Mouse (Mus musculus) forebrain, embryonic 13.5 days (tissue): ENCODE data around the gene Zc3h10. TPM values are rescaled to one million over a fixed set of nuclear protein-coding genes. Genes with fewer than 3 reads are reported as not detected.
"Not testable (repeated sequence)": the region's sequence is repeated elsewhere in the genome, so short reads cannot be mapped to it uniquely, and the experiment has no call there.

Experiments
- ATAC-seq: fragments of 200-750 bp; cut with Nextera tagmentation; 2 replicates; pipeline ENCODE4 v1.8.0; 2017
- H3K27ac ChIP-seq: fragments of 300-500 bp; sonication (generic); 2 replicates; pipeline ENCODE4 v1.5.1; 2015; ENCODE audit warnings: inconsistent platforms, mild to moderate bottlenecking, moderate library complexity
- H3K27me3 ChIP-seq: fragments of 300-500 bp; sonication (generic); 2 replicates; pipeline ENCODE4 v1.6.1; 2015; ENCODE audit warnings: mild to moderate bottlenecking, inconsistent platforms
- H3K36me3 ChIP-seq: fragments of 300-500 bp; sonication (generic); 2 replicates; pipeline ENCODE4 v1.6.1; 2015; ENCODE audit warnings: mild to moderate bottlenecking, inconsistent platforms; ENCODE audit not compliant: poor library complexity, severe bottlenecking
- H3K4me1 ChIP-seq: fragments of 300-500 bp; sonication (generic); 2 replicates; pipeline ENCODE4 v1.6.1; 2015; ENCODE audit warnings: inconsistent platforms
- H3K4me2 ChIP-seq: fragments of 300-500 bp; sonication (generic); 2 replicates; pipeline ENCODE4 v1.6.1; 2015; ENCODE audit warnings: inconsistent platforms, mild to moderate bottlenecking, moderate library complexity
- H3K4me3 ChIP-seq: fragments of 300-500 bp; sonication (generic); 2 replicates; pipeline ENCODE4 v1.5.1; 2015; ENCODE audit warnings: mild to moderate bottlenecking, inconsistent platforms
- H3K9ac ChIP-seq: fragments of 300-500 bp; sonication (generic); 2 replicates; pipeline ENCODE4 v1.6.1; 2015; ENCODE audit warnings: mild to moderate bottlenecking, inconsistent platforms
- H3K9me3 ChIP-seq: fragments of 300-500 bp; sonication (generic); replicated peaks from 2 replicates; pipeline ENCODE4 v1.6.1; 2016; ENCODE audit warnings: inconsistent platforms
- WGBS: fragments of 180-500 bp; shearing (Covaris S2); methylation state at CpG from one replicate; pipeline ENCODE4 v1.1.7; 2015; 5-methylcytosine and 5-hydroxymethylcytosine counted together
- polyA plus RNA-seq: library from polyadenylated mRNA; unstranded; fragments of >200 nt; fragmentation: Nextera tagmentation; extraction: Ambion mirVana; gene quantifications from 2 replicates; pipeline ENCODE4 v1.2.1, GENCODE M21; 2015

Gene Zc3h10
- polyA plus RNA-seq, 1 experiment from 2014 or later, result 19.4 TPM

DNA sequence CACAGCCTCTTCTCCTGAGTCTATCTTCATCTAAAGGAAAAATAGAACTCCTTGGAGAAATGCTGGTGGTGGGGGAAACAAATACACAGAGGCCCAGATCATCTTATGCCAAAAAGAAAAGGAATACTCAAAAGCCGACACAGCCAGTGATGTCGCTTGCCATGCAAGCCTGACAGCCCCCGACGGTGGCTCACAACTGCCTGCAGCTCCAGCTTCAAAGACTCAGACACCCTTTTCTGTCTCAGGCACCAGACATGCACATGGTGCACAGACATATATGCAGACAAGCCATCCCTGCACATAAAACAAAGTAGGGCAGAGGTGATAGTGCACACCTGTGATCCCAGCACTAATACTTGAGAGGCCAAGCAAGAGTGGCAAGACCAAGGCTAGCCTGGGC is 32.2 kb upstream of the Zc3h10 start:
- no peak for ATAC-seq
- H3K9me3 ChIP-seq, result no peaks in the 10 kb centered on the region; the same call in 1 of the 2 replicates

DNA sequence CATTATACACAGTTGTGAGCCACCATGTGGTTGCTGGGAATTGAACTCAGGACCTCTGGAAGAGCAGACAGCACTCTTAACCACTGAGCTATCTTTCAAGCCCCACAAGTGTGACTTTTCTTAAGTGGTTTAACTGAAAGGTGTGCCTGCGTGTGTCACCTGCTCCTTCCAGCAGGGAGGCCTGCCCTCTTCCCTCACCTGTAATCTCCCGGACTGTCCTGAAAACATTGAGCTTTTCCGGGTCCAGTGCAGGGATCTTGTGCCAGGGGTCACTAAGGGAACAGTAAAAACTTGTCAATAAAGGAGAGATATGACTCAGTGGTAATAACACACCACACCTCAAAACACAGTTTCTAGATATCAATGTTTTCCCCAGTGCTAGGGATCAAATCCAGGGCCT is 31.7 kb upstream of the Zc3h10 start:
- WGBS, result 81% methylated on average over 3 of the region's 3 CpGs
- no peaks in the 10 kb centered on the region for H3K4me1 ChIP-seq
- no peak for ATAC-seq
- peaks cover 9% of the 10 kb centered on the region; the same call in 1 of the 2 replicates for H3K27me3 ChIP-seq
- no peaks in the 10 kb centered on the region; the same call in 1 of the 2 replicates for H3K9me3 ChIP-seq
- H3K9ac ChIP-seq, result no peak overlapping the region
- H3K27ac ChIP-seq, result no peak overlapping the region
- no peak overlapping the region for H3K4me2 ChIP-seq
- no peaks in the 10 kb centered on the region for H3K36me3 ChIP-seq
- H3K4me3 ChIP-seq, result no peak overlapping the region

More for the DNA sequence above, 32.2 kb upstream of the Zc3h10 start:
- Histone ChIP-seq H3K4me1 (no peaks in the 10 kb centered on the region), H3K36me3 (no peaks in the 10 kb centered on the region), H3K9ac (no peak overlapping the region), H3K27ac (no peak overlapping the region), H3K4me2 (no peak overlapping the region), H3K27me3 (peaks cover 13% of the 10 kb centered on the region), H3K4me3 (no peak overlapping the region)
- 83% methylated on average over 4 of the region's 4 CpGs for WGBS

DNA sequence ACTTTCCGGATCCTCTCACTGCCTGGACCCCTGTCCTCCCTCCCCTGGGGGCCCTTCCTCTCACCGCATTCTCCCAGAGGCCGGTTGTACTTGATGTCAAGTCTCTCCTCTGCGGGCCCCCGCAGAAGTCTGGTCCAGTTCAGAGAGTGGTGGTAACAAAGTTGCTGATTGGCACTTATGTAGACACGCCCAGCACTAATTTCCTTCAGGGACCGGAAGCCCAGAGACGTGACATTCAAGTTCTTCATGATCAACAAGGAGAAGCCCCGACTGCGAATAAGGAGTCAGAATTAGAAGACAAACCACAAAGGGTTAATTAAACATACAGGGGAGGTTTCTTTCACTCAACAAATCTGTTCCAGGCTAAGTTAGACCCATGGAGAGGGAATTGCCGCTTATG is 30.8 kb upstream of the Zc3h10 start:
- no peak overlapping the region for H3K4me3 ChIP-seq
- H3K9ac ChIP-seq, result no peak overlapping the region
- peaks cover 4% of the 10 kb centered on the region; the same call in 1 of the 2 replicates for H3K27me3 ChIP-seq
- ATAC-seq, result no peak
- H3K4me1 ChIP-seq, result no peaks in the 10 kb centered on the region
- no peaks in the 10 kb centered on the region; the same call in 1 of the 2 replicates for H3K9me3 ChIP-seq
- no peaks in the 10 kb centered on the region for H3K36me3 ChIP-seq
- no peak overlapping the region for H3K27ac ChIP-seq
- H3K4me2 ChIP-seq, result no peak overlapping the region
- WGBS, result 82% methylated on average over 11 of the region's 11 CpGs

DNA sequence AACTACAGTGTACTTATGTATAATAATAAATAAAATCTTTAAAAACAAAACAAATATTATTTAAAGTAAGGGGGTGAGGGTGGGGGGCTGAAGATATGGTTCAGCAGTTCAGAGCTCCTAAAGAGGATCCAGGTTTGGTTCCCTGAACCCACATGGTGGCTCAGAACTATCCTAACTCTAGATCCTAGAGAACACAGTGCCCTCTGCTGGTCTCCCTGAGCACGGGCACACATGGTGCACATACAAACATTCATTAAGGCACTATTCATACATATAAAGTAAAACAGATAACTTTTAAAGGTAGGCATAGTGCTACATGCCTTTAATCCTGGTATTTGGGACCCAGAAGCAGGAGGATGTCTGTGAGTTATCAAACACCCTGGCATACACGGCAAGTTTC is 27.5 kb upstream of the Zc3h10 start:
- Histone ChIP-seq H3K36me3 (no peaks in the 10 kb centered on the region), H3K4me1 (no peaks in the 10 kb centered on the region), H3K27me3 (no peaks in the 10 kb centered on the region), H3K9me3 (no peaks in the 10 kb centered on the region; the same call in 1 of the 2 replicates), H3K9ac (no peak overlapping the region), H3K27ac (no peak overlapping the region), H3K4me3 (no peak overlapping the region), H3K4me2 (no peak overlapping the region)
- ATAC-seq, result no peak
- WGBS, result 97% methylated on average over 2 of the region's 2 CpGs

DNA sequence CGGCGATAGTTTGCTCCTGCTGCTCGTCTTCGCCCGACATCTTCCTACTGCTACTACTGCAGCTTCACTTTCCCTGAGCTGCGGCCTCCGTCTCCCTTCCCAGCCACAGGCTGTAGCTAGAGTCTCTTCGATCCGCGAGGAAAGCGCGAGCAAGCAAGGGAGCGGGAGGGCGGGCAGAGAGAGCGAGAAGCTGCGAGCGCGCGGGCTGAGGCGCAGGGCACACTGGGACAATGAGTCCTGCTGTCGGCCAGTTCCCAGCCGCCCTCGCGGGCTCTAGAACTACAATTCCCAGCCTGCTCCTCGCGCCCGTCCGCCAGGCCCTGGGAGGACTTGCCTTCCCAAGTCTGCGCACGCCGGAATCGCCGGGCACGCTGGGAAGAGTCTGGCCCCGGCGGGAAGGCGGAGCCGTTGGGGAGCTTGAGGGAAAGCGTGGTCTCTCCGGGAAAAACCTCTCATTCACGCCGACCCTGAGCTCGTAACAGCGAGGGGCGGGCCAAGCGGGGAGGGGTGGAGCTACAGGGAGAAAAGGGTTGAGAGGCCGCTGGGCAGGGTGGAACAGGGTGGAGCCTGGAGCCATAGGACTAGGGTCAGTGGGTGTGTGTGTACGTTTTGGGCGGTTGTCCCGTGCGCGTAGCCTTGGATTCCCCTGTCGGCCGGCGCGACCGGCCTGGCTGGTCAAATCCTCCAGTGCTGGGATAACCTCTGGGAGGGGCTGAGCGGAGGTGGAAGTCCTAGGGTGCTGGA is 18.4 kb upstream of the Zc3h10 start, which contains the start of gene Pa2g4:
Gene Pa2g4, minus strand, starts transcription at position 200 of the 744 bp plus-strand sequence.
- Histone ChIP-seq H3K4me3 (peak within 1 kb of the TSS; percentile 90), H3K36me3 (peaks cover 28% of the 10 kb centered on the region), H3K4me2 (peak within 1 kb of the TSS; percentile 94), H3K27ac (peak within 1 kb of the TSS; percentile 83), H3K4me1 (peaks cover 23% of the 10 kb centered on the region), H3K9ac (peak within 1 kb of the TSS; percentile 96), H3K9me3 (no peaks in the 10 kb centered on the region), H3K27me3 (no peaks in the 10 kb centered on the region)
- ATAC-seq, result peak; percentile 99
- WGBS, result under 1% methylated on average over 58 of the region's 58 CpGs

DNA sequence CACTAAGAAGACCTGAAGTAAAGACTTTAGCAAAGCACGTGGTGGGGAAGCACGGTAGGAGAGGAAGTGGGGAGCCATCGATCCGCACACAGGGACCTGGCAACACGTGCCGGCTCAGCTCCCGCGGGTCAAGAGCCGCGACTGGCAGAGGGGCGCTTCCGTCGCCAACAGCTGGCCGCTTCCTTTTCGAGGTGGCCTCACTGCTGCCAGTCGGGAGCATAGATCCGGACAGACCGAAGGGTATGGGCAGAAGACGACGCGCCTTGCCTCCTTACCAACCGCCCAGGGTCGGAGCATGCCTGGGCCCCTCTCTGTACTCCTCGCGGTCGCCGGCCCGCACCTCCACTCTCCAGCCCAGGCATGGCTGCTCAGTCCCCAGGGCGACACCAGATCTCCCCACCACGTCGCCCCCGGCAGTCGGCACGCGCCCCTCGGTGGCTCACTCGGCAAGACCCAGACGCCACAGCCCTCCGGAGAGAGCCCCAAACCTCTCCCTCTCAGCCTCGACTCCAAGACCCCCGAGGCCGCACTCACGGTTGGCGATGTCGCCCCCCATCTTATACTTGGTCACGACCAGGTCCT is 17.7 kb upstream of the Zc3h10 start:
- Histone ChIP-seq H3K9me3 (no peaks in the 10 kb centered on the region), H3K4me3 (peak overlapping the region; percentile 90), H3K27me3 (no peaks in the 10 kb centered on the region), H3K27ac (peak overlapping the region; percentile 83), H3K4me2 (peak overlapping the region; percentile 94), H3K36me3 (peaks cover 35% of the 10 kb centered on the region), H3K4me1 (peaks cover 23% of the 10 kb centered on the region), H3K9ac (peak overlapping the region; percentile 96)
- under 1% methylated on average over 46 of the region's 46 CpGs for WGBS
- no peak; the same call in 1 of the 2 replicates for ATAC-seq

DNA sequence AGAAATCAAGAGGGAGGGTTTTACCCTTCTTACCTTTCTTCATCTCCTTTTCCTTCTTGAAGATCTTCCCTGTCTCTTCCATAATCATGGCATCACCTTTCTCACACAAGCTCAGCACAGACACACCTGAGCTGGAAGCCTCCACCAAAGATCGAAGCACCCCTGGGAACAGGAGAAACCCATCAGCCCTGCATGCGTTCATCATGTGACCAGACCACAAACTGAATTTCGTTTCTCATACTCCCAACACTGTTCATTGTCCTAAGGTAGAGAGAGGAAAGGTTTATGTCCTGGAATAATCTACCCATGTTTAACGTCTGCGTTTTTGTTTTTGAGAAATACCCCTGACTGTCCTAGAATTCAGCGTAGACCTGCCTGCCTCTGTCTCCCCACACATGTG is 16.0 kb upstream of the Zc3h10 start:
- peaks cover 52% of the 10 kb centered on the region for H3K36me3 ChIP-seq
- peak overlapping the region; percentile 96 for H3K9ac ChIP-seq
- ATAC-seq, result no peak
- WGBS, result 89% methylated on average over 6 of the region's 6 CpGs
- 0 out of 2 replicates have a peak overlapping the region, but pooled peaks have one; percentile 90 for H3K4me3 ChIP-seq
- no peaks in the 10 kb centered on the region for H3K27me3 ChIP-seq
- no peak overlapping the region for H3K27ac ChIP-seq
- no peaks in the 10 kb centered on the region for H3K9me3 ChIP-seq
- H3K4me1 ChIP-seq, result peaks cover 23% of the 10 kb centered on the region
- H3K4me2 ChIP-seq, result peak overlapping the region; percentile 94

DNA sequence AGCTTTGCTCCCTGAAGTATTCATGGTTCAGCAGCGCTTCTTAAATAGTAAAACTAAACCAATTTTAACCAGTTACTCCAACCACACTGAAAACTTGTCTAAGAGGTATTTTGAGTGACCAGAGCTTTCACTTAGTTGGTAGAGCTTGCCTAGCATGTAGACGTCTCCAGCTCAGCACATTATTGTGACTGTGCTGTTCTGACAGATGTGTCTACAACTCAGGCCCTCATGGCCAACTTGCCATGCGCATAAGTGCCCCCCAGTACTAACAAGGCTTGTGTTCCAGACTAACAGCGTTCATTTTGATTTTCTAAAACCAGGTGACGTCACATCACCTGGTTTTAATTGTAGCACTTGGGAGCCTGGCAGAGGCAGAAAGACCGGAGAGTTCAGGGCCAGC is 9.4 kb upstream of the Zc3h10 start:
- ATAC-seq, result no peak
- Histone ChIP-seq H3K4me3 (no peak overlapping the region), H3K9ac (no peak overlapping the region), H3K36me3 (peaks cover 51% of the 10 kb centered on the region), H3K27ac (no peak overlapping the region; the same call in 1 of the 2 replicates), H3K27me3 (no peaks in the 10 kb centered on the region), H3K4me2 (no peak overlapping the region), H3K4me1 (no peaks in the 10 kb centered on the region), H3K9me3 (no peaks in the 10 kb centered on the region)
- 88% methylated on average over 6 of the region's 6 CpGs for WGBS

DNA sequence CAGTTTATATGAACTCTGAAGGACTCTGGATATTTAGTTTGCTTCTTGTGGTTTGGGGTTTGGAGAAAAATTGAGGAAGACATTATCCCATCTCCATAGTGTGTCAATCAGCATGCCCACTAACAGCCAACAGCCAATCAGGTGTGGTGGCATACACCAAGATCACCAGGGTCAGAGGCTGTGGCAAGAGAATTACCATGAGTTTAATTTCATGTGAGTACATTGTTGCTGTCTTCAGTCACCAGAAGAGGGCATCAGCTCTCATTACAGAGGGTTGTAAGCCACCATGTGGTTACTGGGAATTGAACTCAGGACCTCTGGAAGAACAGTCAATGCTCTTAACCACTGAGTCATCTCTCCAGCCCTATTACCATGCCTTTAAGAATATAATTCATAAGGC is 8.7 kb upstream of the Zc3h10 start:
- no peak overlapping the region for H3K4me2 ChIP-seq
- H3K4me1 ChIP-seq, result no peaks in the 10 kb centered on the region
- H3K27me3 ChIP-seq, result no peaks in the 10 kb centered on the region
- no peaks in the 10 kb centered on the region for H3K9me3 ChIP-seq
- H3K4me3 ChIP-seq, result no peak overlapping the region
- no peak overlapping the region for H3K9ac ChIP-seq
- no peak for ATAC-seq
- no peak overlapping the region for H3K27ac ChIP-seq
- peaks cover 44% of the 10 kb centered on the region for H3K36me3 ChIP-seq

DNA sequence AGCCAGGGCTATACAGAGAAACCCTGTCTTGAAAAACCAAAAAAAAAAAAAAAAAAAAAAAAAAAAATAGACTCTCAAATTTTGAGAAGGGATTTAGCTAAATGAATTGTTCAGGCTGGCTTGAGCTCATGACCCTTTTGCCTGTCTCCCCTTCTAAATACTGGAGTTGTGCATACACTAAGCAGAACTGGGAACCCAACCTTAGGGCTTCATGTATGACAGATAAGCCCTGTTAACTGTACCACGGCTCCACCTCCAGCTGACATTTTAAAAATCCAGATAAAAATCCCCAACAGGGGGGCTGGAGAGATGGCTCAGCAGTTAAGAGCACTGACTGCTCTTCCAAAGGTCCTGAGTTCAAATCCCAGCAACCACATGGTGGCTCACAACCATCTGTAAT is 8.0 kb upstream of the Zc3h10 start:
- not testable (repeated sequence) for ATAC-seq, H3K27ac ChIP-seq, H3K4me1 ChIP-seq, H3K9ac ChIP-seq, H3K9me3 ChIP-seq, H3K4me3 ChIP-seq, H3K27me3 ChIP-seq, H3K4me2 ChIP-seq
- H3K36me3 ChIP-seq, result peaks cover 37% of the 10 kb centered on the region
- WGBS, result 92% methylated on average over 1 of the region's 1 CpGs

DNA sequence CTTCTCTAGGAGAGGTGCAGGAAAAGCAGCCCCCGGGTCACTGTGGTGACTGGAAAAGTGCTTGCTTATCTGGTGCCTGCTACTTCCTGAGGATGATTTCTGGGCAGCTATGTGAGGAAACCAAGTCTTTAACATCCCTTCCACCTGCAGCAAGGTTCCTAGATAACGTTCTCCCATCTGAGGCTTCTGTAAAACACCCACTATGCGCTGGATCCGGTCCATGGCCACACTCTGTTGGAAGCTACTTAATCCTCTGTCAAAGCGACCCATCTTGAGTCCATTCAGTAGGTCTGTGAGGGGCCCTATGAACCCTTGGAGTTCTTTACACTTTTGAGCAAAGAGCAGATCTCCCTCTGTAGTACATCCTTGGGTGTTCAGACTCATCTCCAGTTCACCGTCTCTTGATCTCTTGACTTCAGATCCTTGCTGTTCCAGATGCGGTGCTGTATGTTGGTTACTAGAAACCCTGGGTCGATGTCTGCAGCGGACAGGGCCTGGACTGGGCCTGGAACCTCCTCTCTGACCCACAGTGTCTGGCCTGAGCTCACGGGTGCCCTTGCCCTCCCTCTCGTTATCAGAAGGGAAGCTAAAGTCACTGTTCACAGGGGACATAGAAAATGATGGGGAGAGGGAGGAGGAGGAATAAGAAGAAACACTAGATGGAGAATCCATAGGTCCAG is 2.7 kb upstream of the Zc3h10 start:
- not testable (repeated sequence) for H3K36me3 ChIP-seq, H3K27ac ChIP-seq, H3K4me3 ChIP-seq, H3K9ac ChIP-seq, H3K27me3 ChIP-seq, H3K9me3 ChIP-seq, ATAC-seq, H3K4me2 ChIP-seq
- 91% methylated on average over 11 of the region's 11 CpGs for WGBS
- H3K4me1 ChIP-seq, result peaks cover 16% of the 10 kb centered on the region

DNA sequence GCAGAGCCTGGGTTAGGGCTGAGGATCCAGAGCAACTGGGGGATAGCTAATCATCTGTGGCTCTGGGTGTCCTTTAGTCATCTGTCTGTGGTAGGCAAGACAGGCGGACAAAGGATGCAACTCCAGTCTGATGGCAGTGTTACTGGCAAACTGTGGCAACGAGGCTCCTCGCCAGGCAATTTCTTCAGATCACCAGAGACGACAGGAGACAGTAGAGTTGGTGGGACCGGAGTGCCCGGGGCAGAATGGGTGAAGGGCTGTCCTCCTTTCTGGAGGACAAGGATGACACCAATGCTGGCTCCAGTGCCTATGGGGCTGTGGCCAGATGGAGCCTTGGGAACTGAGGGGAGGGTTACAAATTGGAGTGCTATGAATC is 2.1 kb upstream of the Zc3h10 start:
- 69% methylated on average over 6 of the region's 6 CpGs for WGBS
- Histone ChIP-seq H3K4me1 (peaks cover 16% of the 10 kb centered on the region), H3K27ac (peak overlapping the region; percentile 65), H3K4me2 (peak overlapping the region; percentile 30), H3K36me3 (peaks cover 11% of the 10 kb centered on the region)
- not testable (repeated sequence) for H3K27me3 ChIP-seq, H3K9me3 ChIP-seq, H3K9ac ChIP-seq, H3K4me3 ChIP-seq, ATAC-seq
